Mouse (Mus musculus) G1E (cell line): ENCODE data around the gene Rnf223. TPM values are rescaled to one million over a fixed set of nuclear protein-coding genes. Genes with fewer than 3 reads are reported as not detected.

Experiments used
- ATAC-seq: 2 replicates; pipeline ENCODE4 v1.8.0; 2016; ENCODE audit warnings: mild to moderate bottlenecking; ENCODE audit not compliant: insufficient number of reproducible peaks, poor library complexity, low FRiP score, severe bottlenecking; ENCODE audit errors: extremely low read depth
- DNase-seq: peaks from one replicate; pipeline ENCODE4 v3.0.0; 2012; ENCODE audit warnings: low spot score
- H3K27me3 ChIP-seq: 2 replicates; pipeline ENCODE4 v1.6.1; 2012; ENCODE audit warnings: mild to moderate bottlenecking, low read length, inconsistent platforms; ENCODE audit not compliant: insufficient read depth
- H3K36me3 ChIP-seq: replicated peaks from 2 replicates; pipeline ENCODE3; 2012; ENCODE audit warnings: mild to moderate bottlenecking, inconsistent platforms
- H3K4me1 ChIP-seq: 2 replicates; pipeline ENCODE4 v1.6.1; 2012; ENCODE audit warnings: low read depth, low read length, inconsistent platforms, mixed read lengths; ENCODE audit not compliant: insufficient read depth
- H3K4me3 ChIP-seq: 2 replicates; pipeline ENCODE4 v1.5.1; 2012; ENCODE audit warnings: low read depth, mild to moderate bottlenecking, inconsistent platforms, low read length, moderate library complexity, mixed read lengths
- H3K9me3 ChIP-seq: replicated peaks from 2 replicates; pipeline ENCODE4 v1.6.1; 2012; ENCODE audit warnings: inconsistent platforms
- CTCF ChIP-seq: IDR thresholded peaks from 2 replicates; pipeline ENCODE4 v1.5.1; 2012; ENCODE audit warnings: low read depth, low read length, inconsistent platforms, mixed read lengths
- GATA1 ChIP-seq: IDR thresholded peaks from 2 replicates; pipeline ENCODE4 v1.6.1; 2012; ENCODE audit warnings: borderline replicate concordance, low read length, inconsistent platforms, mixed read lengths
- GATA2 ChIP-seq: IDR thresholded peaks from 2 replicates; pipeline ENCODE4 v1.6.1; 2012; ENCODE audit warnings: low read depth, low read length, inconsistent platforms, borderline replicate concordance
- POLR2AphosphoS5 ChIP-seq: IDR thresholded peaks from 2 replicates; pipeline ENCODE4 v1.6.1; 2012; ENCODE audit warnings: low read depth, low read length, inconsistent platforms; ENCODE audit not compliant: insufficient replicate concordance
- TAL1 ChIP-seq: conservative IDR thresholded peaks from 2 replicates; pipeline ENCODE4 v1.6.1; 2012; ENCODE audit warnings: low read depth, low read length, inconsistent platforms, mixed read lengths
- polyA plus RNA-seq: library from polyadenylated mRNA; stranded (reverse); fragments of >175 nt; gene quantifications from 2 replicates; pipeline ENCODE4 v1.2.3, GENCODE M21; 2012
- total RNA-seq, 2 experiments: library from RNA; stranded (forward) in 1 of 2; stranded (reverse) in 1 of 2; fragments of 200-1000 nt in 1 of 2; fragments of >200 nt in 1 of 2; fragmentation: Nextera tagmentation in 1 of 2; gene quantifications; 2 replicates each; pipeline ENCODE4 v1.2.3; 2014 to 2017

The Rnf223 gene
- total and polyA plus RNA-seq, 3 experiments: 0.11 to 2.3 (median 0.16) TPM

DNA sequence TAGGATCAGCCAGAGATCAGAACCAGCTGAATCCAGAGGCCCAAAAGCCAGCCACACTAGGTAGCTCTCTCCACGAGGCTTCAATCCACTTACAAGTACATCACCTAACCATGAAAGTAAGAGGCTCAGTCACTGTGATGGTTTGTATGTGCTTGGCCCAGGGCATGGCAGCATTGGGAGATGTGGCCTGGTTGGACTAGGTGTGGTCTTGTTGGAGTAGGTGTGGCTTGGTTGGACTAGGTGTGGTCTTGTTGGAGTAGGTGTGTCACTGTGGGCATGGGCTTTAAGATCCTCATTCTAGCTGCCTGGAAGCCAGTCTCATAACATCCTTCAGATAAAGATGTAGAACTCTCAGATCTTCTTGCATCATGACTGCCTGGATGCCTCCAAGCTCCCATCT lies 39.1 kb upstream of the Rnf223 start:
- no peaks in the 10 kb centered on the region for H3K36me3 ChIP-seq
- TF ChIP-seq GATA1: no peak
- peaks cover 3% of the 10 kb centered on the region; the same call in 1 of the 2 replicates for H3K27me3 ChIP-seq
- DNase-seq (no peak), ATAC-seq (no peak)
- H3K4me1 ChIP-seq: no peaks in the 10 kb centered on the region
- H3K9me3 ChIP-seq: no peaks in the 10 kb centered on the region
- H3K4me3 ChIP-seq: no peak overlapping the region

DNA sequence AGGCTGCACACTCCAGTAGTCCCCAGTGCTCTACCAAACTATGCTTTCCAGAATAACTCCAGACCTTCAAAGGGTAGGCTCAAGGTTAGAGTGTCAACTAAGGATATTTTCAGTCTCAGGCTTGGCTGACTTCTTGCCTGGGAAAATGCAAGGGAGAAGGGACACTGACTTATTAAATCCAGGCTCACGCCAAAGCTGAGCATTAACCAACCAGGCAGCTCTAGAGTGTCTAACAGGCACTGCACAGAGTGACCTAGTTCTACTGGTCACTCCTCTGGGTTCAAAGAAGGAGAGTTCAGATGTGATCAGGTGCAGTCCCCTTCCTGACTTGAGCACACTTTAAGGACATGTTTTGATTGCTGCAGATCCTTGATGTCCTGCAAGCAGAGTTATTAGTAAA lies 37.5 kb upstream of the Rnf223 start:
- TF ChIP-seq POLR2AphosphoS5: no peak
- TF ChIP-seq GATA2: no peak
- TF ChIP-seq CTCF: no peak
- TF ChIP-seq TAL1: no peak
- TF ChIP-seq GATA1: no peak
- no peak for ATAC-seq
- no peaks in the 10 kb centered on the region for H3K9me3 ChIP-seq
- no peaks in the 10 kb centered on the region for H3K4me1 ChIP-seq
- H3K4me3 ChIP-seq: no peak overlapping the region
- peaks cover 3% of the 10 kb centered on the region; the same call in 1 of the 2 replicates for H3K27me3 ChIP-seq
- no peak for DNase-seq
- H3K36me3 ChIP-seq: no peaks in the 10 kb centered on the region

DNA sequence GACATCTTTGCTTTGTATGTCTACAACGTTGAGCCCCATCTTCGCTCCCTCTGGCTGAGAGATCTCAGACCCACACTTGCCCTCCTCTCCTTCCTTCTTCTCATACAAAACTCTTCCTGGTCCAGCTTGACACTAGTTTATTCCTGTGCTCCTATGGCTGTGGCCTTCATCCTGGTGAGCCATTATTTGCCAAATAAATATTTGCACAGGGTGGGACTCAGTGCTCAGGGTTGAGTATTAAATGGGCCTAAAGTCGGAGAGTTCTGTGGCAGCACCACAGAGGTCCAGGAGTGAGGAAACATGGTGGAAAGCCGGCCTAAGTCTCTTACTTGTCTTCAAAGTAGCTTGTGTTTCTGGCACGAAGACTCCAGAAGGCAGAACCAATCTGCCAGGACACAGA lies 36.6 kb upstream of the Rnf223 start:
- Histone ChIP-seq H3K4me1 (no peaks in the 10 kb centered on the region), H3K4me3 (no peak overlapping the region), H3K27me3 (peaks cover 3% of the 10 kb centered on the region; the same call in 1 of the 2 replicates), H3K9me3 (no peaks in the 10 kb centered on the region), H3K36me3 (no peaks in the 10 kb centered on the region)
- no peak for DNase-seq
- no peak for ATAC-seq
- no peak for TF ChIP-seq TAL1
- TF ChIP-seq GATA2: no peak

DNA sequence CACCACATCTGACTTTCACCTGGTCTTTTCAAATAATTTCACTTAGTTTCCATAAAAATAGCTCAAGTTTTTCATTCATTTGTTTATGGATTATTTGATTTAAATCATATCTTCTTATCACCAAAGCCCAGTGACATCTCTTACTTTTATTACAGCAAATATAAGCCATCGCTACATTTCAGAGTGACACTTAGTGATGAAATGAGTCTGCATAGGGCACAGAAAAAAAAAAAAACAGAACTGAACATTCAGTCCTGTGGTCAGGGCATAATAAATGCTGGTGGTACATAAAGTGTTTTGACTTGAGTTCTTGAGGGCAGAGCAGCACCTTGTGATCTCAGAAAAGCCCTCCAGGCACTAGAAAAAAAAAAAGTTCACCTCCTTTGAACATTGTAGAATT lies 34.1 kb upstream of the Rnf223 start:
- Histone ChIP-seq H3K4me1 (no peaks in the 10 kb centered on the region), H3K4me3 (no peak overlapping the region), H3K27me3 (0 out of 2 replicates have a peak, but pooled peaks cover 2% of the 10 kb centered on the region), H3K9me3 (no peaks in the 10 kb centered on the region), H3K36me3 (no peaks in the 10 kb centered on the region)
- no peak for DNase-seq
- no peak for ATAC-seq
- TF ChIP-seq GATA1: no peak
- no peak for TF ChIP-seq CTCF
- no peak for TF ChIP-seq POLR2AphosphoS5
- TF ChIP-seq GATA2: no peak

DNA sequence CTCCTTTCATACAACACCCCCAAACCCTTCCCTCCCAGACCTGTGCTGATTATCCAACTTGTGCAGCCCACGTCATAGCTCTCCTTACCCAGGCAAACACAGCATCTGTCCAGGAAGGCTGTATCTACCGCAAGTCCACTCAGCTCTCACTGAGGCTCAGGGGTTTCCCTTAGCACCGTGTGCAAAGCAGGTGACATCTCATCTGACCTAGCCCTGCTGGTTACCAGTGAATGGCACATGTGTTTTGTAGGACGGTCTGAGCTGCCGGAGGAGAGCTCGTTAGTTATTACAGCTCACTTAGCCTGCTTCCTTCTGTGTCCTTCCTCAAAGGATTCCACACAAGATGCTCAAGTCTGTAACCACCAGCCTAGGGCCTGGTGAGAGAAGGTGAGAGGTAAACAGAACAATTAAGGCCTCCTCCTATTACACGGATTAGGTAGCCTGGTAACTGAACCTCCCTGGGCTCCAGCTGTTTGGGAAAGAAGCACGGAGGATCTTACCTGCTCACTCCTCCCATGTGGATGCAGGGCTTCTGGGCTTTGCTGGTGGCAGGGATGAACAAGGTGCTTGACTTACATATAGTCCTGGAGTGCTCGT lies 32.4 kb upstream of the Rnf223 start:
- Histone ChIP-seq H3K4me3 (no peak overlapping the region), H3K27me3 (peaks cover 2% of the 10 kb centered on the region; the same call in 1 of the 2 replicates), H3K9me3 (no peaks in the 10 kb centered on the region), H3K36me3 (no peaks in the 10 kb centered on the region), H3K4me1 (no peaks in the 10 kb centered on the region)
- TF ChIP-seq CTCF (no peak), GATA2 (no peak), GATA1 (no peak), POLR2AphosphoS5 (no peak), TAL1 (no peak)
- DNase-seq (no peak), ATAC-seq (no peak)

DNA sequence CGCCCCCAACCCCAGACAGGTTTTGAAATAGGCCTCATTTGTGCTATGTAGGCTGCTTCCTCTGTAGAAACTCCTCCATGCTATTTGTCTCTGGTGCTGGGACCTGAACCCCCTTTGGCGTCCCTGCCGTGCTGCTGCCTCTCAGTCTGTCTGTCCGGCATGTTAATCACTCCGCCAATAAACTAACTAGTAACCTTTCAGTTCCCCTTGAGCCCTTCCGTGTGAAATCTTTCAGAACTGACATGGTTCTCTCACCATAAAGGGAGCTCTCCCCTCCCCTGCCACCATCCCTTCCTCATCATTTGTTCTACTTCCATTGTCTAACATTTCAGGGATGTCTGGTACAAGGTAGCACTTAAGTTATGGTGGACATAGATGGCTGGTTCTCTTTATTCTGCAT lies 30.9 kb upstream of the Rnf223 start:
- Histone ChIP-seq H3K27me3 (peaks cover 2% of the 10 kb centered on the region; the same call in 1 of the 2 replicates), H3K36me3 (no peaks in the 10 kb centered on the region), H3K9me3 (no peaks in the 10 kb centered on the region), H3K4me3 (no peak overlapping the region), H3K4me1 (no peaks in the 10 kb centered on the region)
- no peak for TF ChIP-seq GATA1
- no peak for TF ChIP-seq TAL1
- TF ChIP-seq CTCF: no peak
- TF ChIP-seq GATA2: no peak
- no peak for TF ChIP-seq POLR2AphosphoS5
- DNase-seq (no peak), ATAC-seq (no peak)

DNA sequence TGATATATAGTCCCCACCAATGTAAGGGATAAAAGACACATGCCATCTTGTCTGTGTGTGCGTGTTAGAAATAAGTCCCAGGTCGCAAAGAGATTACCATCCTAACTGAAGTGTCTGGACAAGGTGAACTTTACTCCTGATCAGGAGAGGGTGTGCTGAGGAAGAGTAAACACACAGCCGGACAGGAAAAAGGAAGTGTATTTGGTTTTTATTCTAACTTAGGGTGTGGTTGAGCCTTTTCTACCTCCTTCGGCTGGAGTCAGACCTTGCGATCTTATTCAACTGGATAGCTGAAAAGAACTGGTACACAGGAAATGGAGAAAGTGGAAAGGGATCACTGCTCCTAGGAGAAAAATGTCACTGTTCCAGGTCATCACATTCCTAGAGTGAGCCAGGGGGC lies 29.8 kb upstream of the Rnf223 start:
- Histone ChIP-seq H3K9me3 (no peaks in the 10 kb centered on the region), H3K36me3 (no peaks in the 10 kb centered on the region), H3K27me3 (peaks cover 2% of the 10 kb centered on the region; the same call in 1 of the 2 replicates), H3K4me1 (no peaks in the 10 kb centered on the region), H3K4me3 (no peak overlapping the region)
- ATAC-seq: no peak
- no peak for DNase-seq
- TF ChIP-seq GATA2 (no peak), TAL1 (no peak), POLR2AphosphoS5 (no peak), CTCF (no peak), GATA1 (no peak)
